Mouse (Mus musculus) intestine, embryonic 14.5 days (tissue): Measurements from ENCODE around the gene Npc2. TPM values are rescaled to one million over a fixed set of nuclear protein-coding genes. Genes with fewer than 3 reads are reported as not detected.
A peak's percentile ranks its signal among the peaks of the same experiment; 100 is the strongest.

ENCODE experiments used
- ATAC-seq: fragments of 200-750 bp; cut with Nextera tagmentation; replicated peaks from 2 replicates; pipeline ENCODE4 v1.8.0; 2017; ENCODE audit warnings: low read depth, moderate number of reproducible peaks, moderate TSS enrichment, moderate library complexity; ENCODE audit not compliant: low FRiP score, low TSS enrichment
- DNase-seq: peaks from one replicate; pipeline ENCODE4 v3.0.0-alpha.2; 2018; ENCODE audit warnings: low spot score
- H3K27ac ChIP-seq: fragments of 300-500 bp; sonication (generic); 2 replicates; pipeline ENCODE4 v1.5.1; 2014; ENCODE audit warnings: low read depth, mild to moderate bottlenecking, control low read depth
- H3K27me3 ChIP-seq: fragments of 300-500 bp; sonication (generic); replicated peaks from 2 replicates; pipeline ENCODE4 v1.6.1; 2014; ENCODE audit warnings: low read length, control low read depth; ENCODE audit not compliant: control insufficient read depth, insufficient read depth
- H3K36me3 ChIP-seq: fragments of 300-500 bp; sonication (generic); 2 replicates; pipeline ENCODE4 v1.6.1; 2014; ENCODE audit warnings: low read length, control low read depth; ENCODE audit not compliant: control insufficient read depth, insufficient read depth
- H3K4me1 ChIP-seq: fragments of 300-500 bp; sonication (generic); replicated peaks from 2 replicates; pipeline ENCODE4 v1.6.1; 2014; ENCODE audit warnings: low read length, control low read depth, mixed read lengths; ENCODE audit not compliant: control insufficient read depth, insufficient read depth
- H3K4me2 ChIP-seq: fragments of 300-500 bp; sonication (generic); 2 replicates; pipeline ENCODE4 v1.6.1; 2014; ENCODE audit warnings: low read length
- H3K4me3 ChIP-seq: fragments of 300-500 bp; sonication (generic); 2 replicates; pipeline ENCODE4 v1.5.1; 2014; ENCODE audit warnings: low read depth, low read length, control low read depth, mixed read lengths
- H3K9ac ChIP-seq: fragments of 300-500 bp; sonication (generic); 2 replicates; pipeline ENCODE4 v1.6.1; 2014; ENCODE audit warnings: mild to moderate bottlenecking, low read length
- H3K9me3 ChIP-seq: fragments of 300-500 bp; sonication (generic); 2 replicates; pipeline ENCODE4 v1.6.1; 2016; ENCODE audit warnings: low read length, control low read depth; ENCODE audit not compliant: control insufficient read depth
- WGBS: fragments of 180-500 bp; shearing (Covaris S2); extraction: QIAGEN DNeasy Blood & Tissue Kit; methylation state at CpG from one replicate; pipeline ENCODE4 v1.1.7; 2014; 5-methylcytosine and 5-hydroxymethylcytosine counted together
- polyA plus RNA-seq: library from polyadenylated mRNA; unstranded; fragments of >200 nt; fragmentation: Nextera tagmentation; extraction: Ambion mirVana; gene quantifications from 2 replicates; pipeline ENCODE4 v1.2.1, GENCODE M21; 2014

The Npc2 gene
- polyA plus RNA-seq: 61.0 and 66.1 TPM in 2 replicates

GRCm38 (mm10) chr12:84772726-84773441 lies at the start of gene Npc2, which contains the start of gene Isca2:
TSS of gene Npc2 (minus strand) at chr12:84773152.
TSS of gene Isca2 (plus strand) at chr12:84773251.
- peaks cover 11% of the 10 kb centered on the region; the same call in 1 of the 2 replicates for H3K4me1 ChIP-seq
- no peaks in the 10 kb centered on the region for H3K9me3 ChIP-seq
- H3K36me3 ChIP-seq: peaks cover 11% of the 10 kb centered on the region
- DNase-seq (peak; percentile 95), ATAC-seq (peak; percentile 99)
- H3K27ac ChIP-seq: peak within 1 kb of the TSS; percentile 92
- H3K27me3 ChIP-seq: no peaks in the 10 kb centered on the region
- peak within 1 kb of the TSS; percentile 75 for H3K4me2 ChIP-seq
- H3K9ac ChIP-seq: peak within 1 kb of the TSS; percentile 83
- under 1% methylated on average over 50 of the region's 50 CpGs for WGBS
- peak within 1 kb of the TSS; percentile 88 for H3K4me3 ChIP-seq

- H3K4me2 ChIP-seq: no peak overlapping the region
- no peak overlapping the region for H3K27ac ChIP-seq
- H3K27me3 ChIP-seq: no peaks in the 10 kb centered on the region
- no peak for DNase-seq
- ATAC-seq: no peak
- H3K9ac ChIP-seq: no peak overlapping the region
- H3K9me3 ChIP-seq: no peaks in the 10 kb centered on the region
- 83% methylated on average over 13 of the region's 13 CpGs for WGBS
- no peak overlapping the region for H3K4me3 ChIP-seq
- H3K36me3 ChIP-seq: no peaks in the 10 kb centered on the region
- no peaks in the 10 kb centered on the region for H3K4me1 ChIP-seq
Measured at GRCm38 (mm10) chr12:84819236-84820168, 46.5 kb upstream of the Npc2 start.

- no peak overlapping the region for H3K4me2 ChIP-seq
Measured at GRCm38 (mm10) chr12:84818496-84818895, 45.5 kb upstream of the Npc2 start.

GRCm38 (mm10) chr12:84814663-84815325 lies 41.8 kb upstream of the Npc2 start:
- Histone ChIP-seq H3K4me2 (no peak overlapping the region), H3K27ac (no peak overlapping the region), H3K36me3 (no peaks in the 10 kb centered on the region), H3K9me3 (no peaks in the 10 kb centered on the region), H3K27me3 (no peaks in the 10 kb centered on the region), H3K4me1 (no peaks in the 10 kb centered on the region), H3K9ac (no peak overlapping the region), H3K4me3 (no peak overlapping the region)
- WGBS: 66% methylated on average over 3 of the region's 3 CpGs
- no peak for ATAC-seq
- no peak for DNase-seq

More at GRCm38 (mm10) chr12:84818496-84818895, 45.5 kb upstream of the Npc2 start:
- H3K27ac ChIP-seq: no peak overlapping the region
- no peak for ATAC-seq
- H3K4me3 ChIP-seq: no peak overlapping the region
- no peaks in the 10 kb centered on the region for H3K9me3 ChIP-seq
- no peaks in the 10 kb centered on the region for H3K4me1 ChIP-seq
- H3K36me3 ChIP-seq: no peaks in the 10 kb centered on the region
- no peaks in the 10 kb centered on the region for H3K27me3 ChIP-seq
- no peak overlapping the region for H3K9ac ChIP-seq
- DNase-seq: no peak
- WGBS: 59% methylated on average over 4 of the region's 4 CpGs

GRCm38 (mm10) chr12:84813773-84814172 lies 40.8 kb upstream of the Npc2 start:
- Histone ChIP-seq H3K4me3 (no peak overlapping the region), H3K4me1 (no peaks in the 10 kb centered on the region), H3K9ac (no peak overlapping the region), H3K36me3 (no peaks in the 10 kb centered on the region), H3K27ac (no peak overlapping the region), H3K4me2 (no peak overlapping the region), H3K9me3 (no peaks in the 10 kb centered on the region), H3K27me3 (no peaks in the 10 kb centered on the region)
- DNase-seq (no peak), ATAC-seq (no peak)
- WGBS: 47% methylated on average over 7 of the region's 7 CpGs

GRCm38 (mm10) chr12:84812004-84812403 lies 39.1 kb upstream of the Npc2 start:
- Histone ChIP-seq H3K27ac (no peak overlapping the region), H3K4me1 (no peaks in the 10 kb centered on the region), H3K9me3 (no peaks in the 10 kb centered on the region), H3K4me3 (no peak overlapping the region), H3K4me2 (no peak overlapping the region), H3K27me3 (no peaks in the 10 kb centered on the region), H3K9ac (no peak overlapping the region), H3K36me3 (no peaks in the 10 kb centered on the region)
- DNase-seq (no peak), ATAC-seq (no peak)
- 51% methylated on average over 3 of the region's 3 CpGs for WGBS

GRCm38 (mm10) chr12:84811510-84811909 lies 38.6 kb upstream of the Npc2 start:
- no peaks in the 10 kb centered on the region for H3K4me1 ChIP-seq
- H3K4me3 ChIP-seq: no peak overlapping the region
- no peak overlapping the region for H3K27ac ChIP-seq
- DNase-seq (no peak), ATAC-seq (no peak)
- no peaks in the 10 kb centered on the region for H3K9me3 ChIP-seq
- no peaks in the 10 kb centered on the region for H3K27me3 ChIP-seq
- H3K9ac ChIP-seq: no peak overlapping the region
- 59% methylated on average over 4 of the region's 4 CpGs for WGBS
- H3K4me2 ChIP-seq: no peak overlapping the region
- no peaks in the 10 kb centered on the region for H3K36me3 ChIP-seq

GRCm38 (mm10) chr12:84810810-84811209 lies 37.9 kb upstream of the Npc2 start:
- 47% methylated on average over 1 of the region's 1 CpGs for WGBS

More at GRCm38 (mm10) chr12:84810810-84811209, 37.9 kb upstream of the Npc2 start:
- Histone ChIP-seq H3K9ac (no peak overlapping the region), H3K4me1 (no peaks in the 10 kb centered on the region), H3K4me3 (no peak overlapping the region), H3K27me3 (no peaks in the 10 kb centered on the region), H3K4me2 (no peak overlapping the region), H3K27ac (no peak overlapping the region), H3K36me3 (no peaks in the 10 kb centered on the region), H3K9me3 (no peaks in the 10 kb centered on the region)
- DNase-seq (no peak), ATAC-seq (no peak)
